Mouse (Mus musculus) myocyte (in vitro differentiated cells): ENCODE measurements at regions not wholly inside any gene's neighbourhood (a gene's known extent, or its start where the extent isn't known, plus 50 kb on each side); places are given as distances from the start of the nearest gene placed in this dataset.

ENCODE experiments used
- E2F4 ChIP-seq: IDR thresholded peaks from one replicate; pipeline ENCODE4 v1.6.1; 2011; ENCODE audit warnings: mild to moderate bottlenecking, control low read depth, moderate library complexity; ENCODE audit not compliant: insufficient read depth
- MAX ChIP-seq: IDR thresholded peaks from one replicate; pipeline ENCODE4 v1.6.1; 2011; ENCODE audit warnings: low read depth, mild to moderate bottlenecking, control low read depth
- MYOD1 ChIP-seq, 3 experiments: IDR thresholded peaks; one replicate each; pipeline ENCODE4 v1.6.1; 2011; ENCODE audit warnings: control low read depth in 2 of 3, low read depth in 2 of 3, mild to moderate bottlenecking in 2 of 3, moderate library complexity in 1 of 3; ENCODE audit not compliant: insufficient read length in 2 of 3, control insufficient read depth in 1 of 3
- POLR2A ChIP-seq: IDR thresholded peaks from one replicate; pipeline ENCODE4 v1.6.1; 2011; ENCODE audit warnings: low read depth, mild to moderate bottlenecking, control low read depth, moderate library complexity; ENCODE audit not compliant: insufficient read length
- TCF12 ChIP-seq: IDR thresholded peaks from one replicate; pipeline ENCODE4 v1.6.1; 2011; ENCODE audit warnings: mild to moderate bottlenecking, control low read depth; ENCODE audit not compliant: poor library complexity, insufficient read depth, severe bottlenecking

- TF ChIP-seq TCF12 (no peak), MYOD1 (IDR thresholded peaks at IDR 0.05; ENCODE audit: control insufficient read depth in 1 of 3, insufficient read length in 2 of 3, low read depth in 2 of 3) (no peak), POLR2A (no peak), MAX (no peak), E2F4 (no peak)
Measured at GRCm38 (mm10) chr3:120189606-120190005, 405.3 kb upstream of the Ptbp2 start.
